ENCODE assay signal across 8 mouse cellular contexts in genomic region chr3:105058627-105059513, GRCm38 (mm10). TPM values are rescaled to one million over a fixed set of nuclear protein-coding genes. Genes with fewer than 3 reads are reported as not detected.
A peak's percentile ranks its signal among the peaks of the same experiment; 100 is the strongest.
DNase-seq lines count a peak whose midpoint lies in the region; ATAC-seq and TF ChIP-seq lines count a peak whose summit lies in the region.

No protein-coding gene starts in this region.

- peaks cover 4 to 26% of the 10 kb centered on the region in 2 experiments for H3K4me1 ChIP-seq in CH12.LX (ENCODE audit: control insufficient read depth in 1 of 2, insufficient read depth in 2 of 2)
- H3K4me1 ChIP-seq in forebrain, embryonic 12.5 days = peaks cover 4% of the 10 kb centered on the region; the same call in 1 of the 2 replicates
- H3K4me1 ChIP-seq in heart, postnatal 0 days (ENCODE audit: control insufficient read depth, insufficient read depth) = peaks cover 10% of the 10 kb centered on the region
- peaks cover 2% of the 10 kb centered on the region; the same call in 1 of the 2 replicates for H3K4me1 ChIP-seq in liver, embryonic 16.5 days (ENCODE audit: control insufficient read depth, low read depth, low read length)
- no peaks in the 10 kb centered on the region for H3K4me1 ChIP-seq in neural tube, embryonic 12.5 days
- H3K4me1 ChIP-seq in stomach, postnatal 0 days (replicated peaks; ENCODE audit: control insufficient read depth, insufficient read depth) = peaks cover 3% of the 10 kb centered on the region

- no peaks in the 10 kb centered on the region for H3K36me3 ChIP-seq in CH12.LX (replicated peaks in 1 of 2; ENCODE audit: control insufficient read depth in 1 of 2, insufficient read depth in 1 of 2, low read length in 1 of 2)
- H3K36me3 ChIP-seq in forebrain, embryonic 12.5 days (replicated peaks) = no peaks in the 10 kb centered on the region
- no peaks in the 10 kb centered on the region for H3K36me3 ChIP-seq in heart, postnatal 0 days (replicated peaks; ENCODE audit: control insufficient read depth, insufficient read depth, low read length)
- no peaks in the 10 kb centered on the region for H3K36me3 ChIP-seq in liver, embryonic 16.5 days (ENCODE audit: control insufficient read depth, insufficient read depth)
- H3K36me3 ChIP-seq in neural tube, embryonic 12.5 days = no peaks in the 10 kb centered on the region
- H3K36me3 ChIP-seq in stomach, postnatal 0 days (ENCODE audit: control insufficient read depth, insufficient read depth, low read length) = no peaks in the 10 kb centered on the region

- TF ChIP-seq RAD21 in CH12.LX (IDR thresholded peaks at IDR 0.05; ENCODE audit: low read depth, low read length) = peak; percentile 95

- H3K9me3 ChIP-seq in CH12.LX (replicated peaks; ENCODE audit: low read length) = no peaks in the 10 kb centered on the region
- no peaks in the 10 kb centered on the region for H3K9me3 ChIP-seq in forebrain, embryonic 12.5 days
- H3K9me3 ChIP-seq in heart, postnatal 0 days (replicated peaks; ENCODE audit: control insufficient read depth, low read length) = no peaks in the 10 kb centered on the region
- H3K9me3 ChIP-seq in liver, embryonic 16.5 days (replicated peaks; ENCODE audit: control insufficient read depth, low read length) = no peaks in the 10 kb centered on the region
- no peaks in the 10 kb centered on the region for H3K9me3 ChIP-seq in neural tube, embryonic 12.5 days
- no peaks in the 10 kb centered on the region for H3K9me3 ChIP-seq in stomach, postnatal 0 days (ENCODE audit: control insufficient read depth, low read length)

- 17% methylated on average over 25 of the region's 25 CpGs for WGBS in forebrain, embryonic 12.5 days
- 11% methylated on average over 25 of the region's 25 CpGs for WGBS in heart, postnatal 0 days
- WGBS in liver, embryonic 16.5 days (ENCODE audit: insufficient replicate concordance) = 17% methylated on average over 25 of the region's 25 CpGs
- WGBS in neural tube, embryonic 12.5 days = 16% methylated on average over 25 of the region's 25 CpGs
- 10% methylated on average over 25 of the region's 25 CpGs for WGBS in stomach, postnatal 0 days

- no peak overlapping the region for H3K4me3 ChIP-seq in CH12.LX (replicated peaks in 1 of 3; ENCODE audit: low read depth in 2 of 3, low read length in 2 of 3, poor library complexity in 1 of 3)
- H3K4me3 ChIP-seq in forebrain, embryonic 12.5 days (replicated peaks) = peak overlapping the region; percentile 28
- peak overlapping the region; percentile 30 for H3K4me3 ChIP-seq in heart, postnatal 0 days (ENCODE audit: low read depth, low read length)
- 0 out of 2 replicates have a peak overlapping the region, but pooled peaks have one; percentile 7 for H3K4me3 ChIP-seq in liver, embryonic 16.5 days (ENCODE audit: low read depth, low read length)
- peak overlapping the region; percentile 12; the same call in 1 of the 2 replicates for H3K4me3 ChIP-seq in neural tube, embryonic 12.5 days
- H3K4me3 ChIP-seq in stomach, postnatal 0 days (ENCODE audit: low read depth, low read length) = peak overlapping the region; percentile 22; the same call in 1 of the 2 replicates

- H3K4me2 ChIP-seq in CH12.LX (ENCODE audit: insufficient read depth, low read depth, poor library complexity, severe bottlenecking) = peak overlapping the region; percentile 59; the same call in 1 of the 2 replicates
- H3K4me2 ChIP-seq in forebrain, embryonic 12.5 days = peak overlapping the region; percentile 53
- peak overlapping the region; percentile 58 for H3K4me2 ChIP-seq in heart, postnatal 0 days (ENCODE audit: low read depth, low read length)
- peak overlapping the region; percentile 32; the same call in 1 of the 2 replicates for H3K4me2 ChIP-seq in liver, embryonic 16.5 days (ENCODE audit: low read depth, low read length)
- H3K4me2 ChIP-seq in neural tube, embryonic 12.5 days (replicated peaks) = peak overlapping the region; percentile 58
- peak overlapping the region; percentile 50 for H3K4me2 ChIP-seq in stomach, postnatal 0 days (replicated peaks; ENCODE audit: low read depth)

- in situ Hi-C loops in CH12.LX (cut with MboI; ENCODE audit: low pct_ligation_motif_present, low pct_unique_long_range_greater_than_20kb, low sequenced_read_pairs) = loop anchor here (10.0 kb wide), 1 partner anchor 274 kb away; the partner anchor contains the start of genes Fam19a3, Ppm1j and Rhoc

- ATAC-seq in forebrain, embryonic 12.5 days (ENCODE audit: low FRiP score) = peak; percentile 66
- peak; percentile 34; the same call in 1 of the 2 replicates for ATAC-seq in heart, postnatal 0 days (ENCODE audit: insufficient read depth, low read depth)
- ATAC-seq in liver, embryonic 16.5 days (ENCODE audit: low read depth) = no peak
- ATAC-seq in neural tube, embryonic 12.5 days (ENCODE audit: low FRiP score, low read depth) = peak; percentile 42
- ATAC-seq in stomach, postnatal 0 days (ENCODE audit: low FRiP score, low TSS enrichment) = peak; percentile 16; the same call in 1 of the 2 replicates

- TF ChIP-seq EP300 in CH12.LX (IDR thresholded peaks at IDR 0.05; ENCODE audit: low read length) = no peak
- TF ChIP-seq EP300 in heart, postnatal 0 days (IDR thresholded peaks at IDR 0.05; ENCODE audit: low read depth) = no peak
- no peak for TF ChIP-seq EP300 in stomach, postnatal 0 days (optimal IDR thresholded peaks at IDR 0.05)

- dilution Hi-C loops in CH12.LX (cut with MboI; ENCODE audit: extremely low pct_ligation_motif_present, extremely low pct_unique_long_range_greater_than_20kb, low sequenced_read_pairs) = no loop called here

- DNase-seq in CH12.LX (ENCODE audit: extremely low read depth) = peak; percentile 79
- DNase-seq in c-Kit-positive CD71-negative TER-119-negative erythroid progenitor cells, embryonic 14.5 days (ENCODE audit: low read depth) = peak; percentile 70
- DNase-seq in heart, postnatal 0 days (ENCODE audit: low spot score) = peak; percentile 86
- peak; percentile 80 to 88 for DNase-seq in kidney, postnatal 36 days
- DNase-seq in stomach, postnatal 0 days (ENCODE audit: low spot score) = peak; percentile 86

- TF ChIP-seq POLR2A in CH12.LX (IDR thresholded peaks at IDR 0.05; ENCODE audit: low read depth, low read length) = no peak

- H3K9ac ChIP-seq in CH12.LX (ENCODE audit: insufficient read depth, low read depth) = no peak overlapping the region; the same call in 1 of the 2 replicates
- no peak overlapping the region for H3K9ac ChIP-seq in forebrain, embryonic 12.5 days
- no peak overlapping the region for H3K9ac ChIP-seq in heart, postnatal 0 days (replicated peaks; ENCODE audit: low read depth, low read length)
- H3K9ac ChIP-seq in liver, embryonic 16.5 days (ENCODE audit: low read depth, low read length) = no peak overlapping the region
- H3K9ac ChIP-seq in neural tube, embryonic 12.5 days = peak overlapping the region; percentile 7; the same call in 1 of the 2 replicates
- 0 out of 2 replicates have a peak overlapping the region, but pooled peaks have one; percentile 14 for H3K9ac ChIP-seq in stomach, postnatal 0 days (ENCODE audit: low read length)

- no peaks in the 10 kb centered on the region for H3K27me3 ChIP-seq in CH12.LX (replicated peaks)
- peaks cover 21% of the 10 kb centered on the region; the same call in 1 of the 2 replicates for H3K27me3 ChIP-seq in forebrain, embryonic 12.5 days
- no peaks in the 10 kb centered on the region for H3K27me3 ChIP-seq in heart, postnatal 0 days (ENCODE audit: control insufficient read depth, insufficient read depth, low read length)
- peaks cover 12% of the 10 kb centered on the region for H3K27me3 ChIP-seq in liver, embryonic 16.5 days (ENCODE audit: control insufficient read depth, insufficient read depth, low read depth, low read length)
- H3K27me3 ChIP-seq in neural tube, embryonic 12.5 days (replicated peaks) = no peaks in the 10 kb centered on the region
- H3K27me3 ChIP-seq in stomach, postnatal 0 days (ENCODE audit: control insufficient read depth, insufficient read depth, low read length) = no peaks in the 10 kb centered on the region

- TF ChIP-seq CTCF in CH12.LX (conservative IDR thresholded peaks at IDR 0.05 in 1 of 2, IDR thresholded peaks at IDR 0.05 in 1 of 2; ENCODE audit: low read depth in 2 of 2, low read length in 2 of 2) = peak; percentile 74 to 95; a peak in 3 of 4 replicates
- peak; percentile 99 for TF ChIP-seq CTCF in heart, postnatal 0 days (IDR thresholded peaks at IDR 0.05; ENCODE audit: low read depth)
- peak; percentile 99 for TF ChIP-seq CTCF in stomach, postnatal 0 days (IDR thresholded peaks at IDR 0.05; ENCODE audit: low read depth)

- H3K27ac ChIP-seq in CH12.LX (ENCODE audit: insufficient read depth, low read depth) = no peak overlapping the region
- no peak overlapping the region for H3K27ac ChIP-seq in forebrain, embryonic 12.5 days
- no peak overlapping the region for H3K27ac ChIP-seq in heart, postnatal 0 days (ENCODE audit: low read depth)
- H3K27ac ChIP-seq in liver, embryonic 16.5 days (ENCODE audit: low read length) = no peak overlapping the region
- H3K27ac ChIP-seq in neural tube, embryonic 12.5 days = no peak overlapping the region
- peak overlapping the region; percentile 45 for H3K27ac ChIP-seq in stomach, postnatal 0 days (replicated peaks)

- no peaks in the 10 kb centered on the region for H3K79me2 ChIP-seq in CH12.LX (replicated peaks; ENCODE audit: control insufficient read depth, extremely low read depth, insufficient read depth, poor library complexity, severe bottlenecking)

RNA-seq across cellular contexts. Expression of gene Cttnbp2nl, which starts 5.9 kb away (rescaled TPM):
- total RNA-seq in CH12.LX (2012; rRNA removed) (0.17 and 0.21 TPM in 2 replicates), CH12.LX (2014; rRNA removed) (0.28 and 0.43 TPM in 2 replicates)
- 0.70 and 0.78 TPM in 2 replicates for polyA plus RNA-seq in CH12.LX (2012; ENCODE audit: insufficient read length, low read depth)
- 53.1 and 65.8 TPM in 2 replicates for polyA plus RNA-seq in forebrain, embryonic 12.5 days (2016; fragmentation: Nextera tagmentation; extraction: Ambion mirVana)
- 8.9 and 15.0 TPM in 2 replicates for total RNA-seq in heart, postnatal 0 days (2014; rRNA removed; ENCODE audit: low replicate concordance)
- 12.6 and 13.5 TPM in 2 replicates for polyA plus RNA-seq in heart, postnatal 0 days (2015; fragmentation: Nextera tagmentation; extraction: Ambion mirVana)
- 2.1 and 3.3 TPM in 2 replicates for polyA plus RNA-seq in liver, embryonic 16.5 days (2015; fragmentation: Nextera tagmentation; extraction: Ambion mirVana)
- 60.0 and 61.5 TPM in 2 replicates for polyA plus RNA-seq in neural tube, embryonic 12.5 days (2016; fragmentation: Nextera tagmentation; extraction: Ambion mirVana)
- 15.5 and 17.5 TPM in 2 replicates for polyA plus RNA-seq in stomach, postnatal 0 days (2015; fragmentation: Nextera tagmentation; extraction: Ambion mirVana)

RNA-seq across cellular contexts. Expression of gene 4930564D02Rik, which starts 7.8 kb away (rescaled TPM):
- not detected in 2 replicates for total RNA-seq in CH12.LX (2012; rRNA removed)
- not detected in 2 replicates for total RNA-seq in CH12.LX (2014; rRNA removed)
- polyA plus RNA-seq in CH12.LX (2012; ENCODE audit: insufficient read length, low read depth) = not detected in 2 replicates
- not detected in 2 replicates for polyA plus RNA-seq in forebrain, embryonic 12.5 days (2016; fragmentation: Nextera tagmentation; extraction: Ambion mirVana)
- total RNA-seq in heart, postnatal 0 days (2014; rRNA removed; ENCODE audit: low replicate concordance) = not detected in 2 replicates
- not detected in 2 replicates for polyA plus RNA-seq in heart, postnatal 0 days (2015; fragmentation: Nextera tagmentation; extraction: Ambion mirVana)
- not detected in 2 replicates for polyA plus RNA-seq in liver, embryonic 16.5 days (2015; fragmentation: Nextera tagmentation; extraction: Ambion mirVana)
- not detected in 2 replicates for polyA plus RNA-seq in neural tube, embryonic 12.5 days (2016; fragmentation: Nextera tagmentation; extraction: Ambion mirVana)
- not detected in 2 replicates for polyA plus RNA-seq in stomach, postnatal 0 days (2015; fragmentation: Nextera tagmentation; extraction: Ambion mirVana)

Comparison
In these comparisons a context has a peak if more than half of its experiments do, and no peak if none do; other contexts are left out.
1. H3K4me3 ChIP-seq: peak in forebrain, embryonic 12.5 days (single experiment), heart, postnatal 0 days (single experiment), liver, embryonic 16.5 days (single experiment), neural tube, embryonic 12.5 days (single experiment) and stomach, postnatal 0 days (single experiment); none in CH12.LX (0 of 3).
2. H3K9ac ChIP-seq: peak in neural tube, embryonic 12.5 days (single experiment) and stomach, postnatal 0 days (single experiment); none in CH12.LX (single experiment), forebrain, embryonic 12.5 days (single experiment), heart, postnatal 0 days (single experiment) and liver, embryonic 16.5 days (single experiment).
3. Peak in every context shown above with its lines, with median percentiles within 50 percentile points of each other: DNase-seq, H3K4me2 ChIP-seq and CTCF ChIP-seq.